Mouse (Mus musculus) erythroblast, adult 5-6 weeks (primary cell): Measurements from ENCODE around the gene Smim7. TPM values are rescaled to one million over a fixed set of nuclear protein-coding genes. Genes with fewer than 3 reads are reported as not detected.

Experiments used
- ATAC-seq: replicated peaks from 2 replicates; pipeline ENCODE4 v1.8.0; 2016; ENCODE audit warnings: moderate number of reproducible peaks, mild to moderate bottlenecking, moderate TSS enrichment, inconsistent platforms; ENCODE audit not compliant: poor library complexity, low FRiP score, severe bottlenecking
- total RNA-seq, 2 experiments: library from RNA; stranded (forward) in 1 of 2; stranded (reverse) in 1 of 2; fragments of 150-400 nt in 1 of 2; fragments of 200-764, 138-1000 nt in 1 of 2; gene quantifications; 2 replicates each; pipeline versions ENCODE4 v1.2.3 to v1.2.4; 2015 to 2017; ENCODE audit warnings: low replicate concordance in 2 of 2

The Smim7 gene
- total RNA-seq, 2 experiments from 2014 or later: 21.3 to 46.7 TPM

GRCm38 (mm10) chr8:72547802-72548643 is 22.9 kb downstream of the Smim7 start, which contains the start of gene Med26:
Gene Med26, minus strand, starts transcription at chr8:72548270.
- peak; percentile 93 for ATAC-seq

- peak; percentile 20; the same call in 1 of the 2 replicates for ATAC-seq
These were observed 23.6 kb downstream of the Smim7 start for GRCm38 (mm10) chr8:72547122-72547801.

GRCm38 (mm10) chr8:72539234-72539633 is 31.7 kb downstream of the Smim7 start:
- 0 out of 2 replicates have a peak, but pooled peaks have one; percentile 54 for ATAC-seq

GRCm38 (mm10) chr8:72534888-72535287 is 36.0 kb downstream of the Smim7 start:
- no peak for ATAC-seq

- no peak for ATAC-seq
These were observed 38.8 kb downstream of the Smim7 start for GRCm38 (mm10) chr8:72532103-72532502.

GRCm38 (mm10) chr8:72521888-72522287 is 49.0 kb downstream of the Smim7 start:
- ATAC-seq: no peak

- no peak for ATAC-seq
These were observed 53.4 kb downstream of the Smim7 start for GRCm38 (mm10) chr8:72517421-72517988.

Other genes starting within 250 kb of the Smim7 start
- 59.4 and 72.1 TPM in 2 replicates for gene Eps15l1, start 149.6 kb downstream of the Smim7 start, total RNA-seq (2015; ENCODE audit: low replicate concordance)
- gene Eps15l1, start 149.6 kb downstream of the Smim7 start, total RNA-seq (2017; ENCODE audit: low replicate concordance): 51.5 and 52.3 TPM in 2 replicates
- not detected in 2 replicates for gene Calr3, start 127.2 kb downstream of the Smim7 start, total RNA-seq (2015; ENCODE audit: low replicate concordance)
- 0.77 TPM in 1 of 2 replicates, not detected in the other for gene Calr3, start 127.2 kb downstream of the Smim7 start, total RNA-seq (2017; ENCODE audit: low replicate concordance)
- 0.38 and 0.63 TPM in 2 replicates for gene 1700030K09Rik, start 127.2 kb downstream of the Smim7 start, total RNA-seq (2015; ENCODE audit: low replicate concordance)
- 0.60 and 2.4 TPM in 2 replicates for gene 1700030K09Rik, start 127.2 kb downstream of the Smim7 start, total RNA-seq (2017; ENCODE audit: low replicate concordance)
- gene Cherp, start 95.9 kb downstream of the Smim7 start, total RNA-seq (2015; ENCODE audit: low replicate concordance): 25.7 and 29.0 TPM in 2 replicates
- 6.0 and 7.7 TPM in 2 replicates for gene Cherp, start 95.9 kb downstream of the Smim7 start, total RNA-seq (2017; ENCODE audit: low replicate concordance)
- gene Slc35e1, start 78.5 kb downstream of the Smim7 start, total RNA-seq (2015; ENCODE audit: low replicate concordance): 11.3 and 11.9 TPM in 2 replicates
- 18.8 and 21.6 TPM in 2 replicates for gene Slc35e1, start 78.5 kb downstream of the Smim7 start, total RNA-seq (2017; ENCODE audit: low replicate concordance)
- 4.2 and 4.8 TPM in 2 replicates for gene Med26, start 22.8 kb downstream of the Smim7 start, total RNA-seq (2015; ENCODE audit: low replicate concordance)
- gene Med26, start 22.8 kb downstream of the Smim7 start, total RNA-seq (2017; ENCODE audit: low replicate concordance): 3.2 and 3.8 TPM in 2 replicates
- gene Tmem38a, start 967 bp upstream of the Smim7 start, total RNA-seq (2015; ENCODE audit: low replicate concordance): 1.7 and 2.1 TPM in 2 replicates
- gene Tmem38a, start 967 bp upstream of the Smim7 start, total RNA-seq (2017; ENCODE audit: low replicate concordance): 2.2 TPM in 1 of 2 replicates, not detected in the other
- 0.58 and 0.84 TPM in 2 replicates for gene Nwd1, start 75.6 kb upstream of the Smim7 start, total RNA-seq (2015; ENCODE audit: low replicate concordance)
- gene Nwd1, start 75.6 kb upstream of the Smim7 start, total RNA-seq (2017; ENCODE audit: low replicate concordance): 0.14 and 1.3 TPM in 2 replicates
- 25.1 and 34.8 TPM in 2 replicates for gene Sin3b, start 152.2 kb upstream of the Smim7 start, total RNA-seq (2015; ENCODE audit: low replicate concordance)
- 17.7 and 31.8 TPM in 2 replicates for gene Sin3b, start 152.2 kb upstream of the Smim7 start, total RNA-seq (2017; ENCODE audit: low replicate concordance)
- not detected in 2 replicates for gene F2rl3, start 190.8 kb upstream of the Smim7 start, total RNA-seq (2015; ENCODE audit: low replicate concordance)
- 0.98 TPM in 1 of 2 replicates, not detected in the other for gene F2rl3, start 190.8 kb upstream of the Smim7 start, total RNA-seq (2017; ENCODE audit: low replicate concordance)